Mouse (Mus musculus): Measurements from ENCODE around the gene Ino80b. TPM values are rescaled to one million over a fixed set of nuclear protein-coding genes. Genes with fewer than 3 reads are reported as not detected.
"Not testable (repeated sequence)": the region's sequence is repeated elsewhere in the genome, so short reads cannot be mapped to it uniquely, and the experiment has no call there.

The Ino80b gene
- polyA plus RNA-seq, 1 experiment = 35.0 TPM

- Histone ChIP-seq H3K4me3 (ENCODE audit: control insufficient read depth, low read depth, low read length) (peak overlapping the region; percentile 72), H3K4me1 (ENCODE audit: control insufficient read depth, insufficient read depth, low read length) (peaks cover 20% of the 10 kb centered on the region), H3K36me3 (ENCODE audit: control insufficient read depth, insufficient read depth, low read length) (no peaks in the 10 kb centered on the region; the same call in 1 of the 2 replicates), H3K27me3 (ENCODE audit: control insufficient read depth, insufficient read depth, low read length) (no peaks in the 10 kb centered on the region), H3K27ac (ENCODE audit: control insufficient read depth, insufficient read depth, low read depth, low read length) (no peak overlapping the region)
- no peak for TF ChIP-seq POLR2A (IDR thresholded peaks at IDR 0.05; ENCODE audit: control insufficient read depth, low read depth, low read length)
- peak; percentile 45; the same call in 1 of the 2 replicates for TF ChIP-seq CTCF (IDR thresholded peaks at IDR 0.05; ENCODE audit: control insufficient read depth, insufficient read depth, insufficient replicate concordance, low read depth, low read length)
These were observed 37.5 kb upstream of the Ino80b start for GRCm38 (mm10) chr6:83162701-83163100.

- Histone ChIP-seq H3K27me3 (ENCODE audit: control insufficient read depth, insufficient read depth, low read length) (no peaks in the 10 kb centered on the region), H3K27ac (ENCODE audit: control insufficient read depth, insufficient read depth, low read depth, low read length) (no peak overlapping the region), H3K4me3 (ENCODE audit: control insufficient read depth, low read depth, low read length) (peak overlapping the region; percentile 72), H3K4me1 (ENCODE audit: control insufficient read depth, insufficient read depth, low read length) (peaks cover 20% of the 10 kb centered on the region), H3K36me3 (ENCODE audit: control insufficient read depth, insufficient read depth, low read length) (no peaks in the 10 kb centered on the region; the same call in 1 of the 2 replicates)
- TF ChIP-seq CTCF (IDR thresholded peaks at IDR 0.05; ENCODE audit: control insufficient read depth, insufficient read depth, insufficient replicate concordance, low read depth, low read length) = no peak
- TF ChIP-seq POLR2A (IDR thresholded peaks at IDR 0.05; ENCODE audit: control insufficient read depth, low read depth, low read length) = no peak
These were observed 36.9 kb upstream of the Ino80b start for GRCm38 (mm10) chr6:83161921-83162641.

GRCm38 (mm10) chr6:83161442-83161841 lies 36.2 kb upstream of the Ino80b start:
- no peak overlapping the region for H3K27ac ChIP-seq (ENCODE audit: control insufficient read depth, insufficient read depth, low read depth, low read length)
- no peaks in the 10 kb centered on the region; the same call in 1 of the 2 replicates for H3K36me3 ChIP-seq (ENCODE audit: control insufficient read depth, insufficient read depth, low read length)
- TF ChIP-seq POLR2A (IDR thresholded peaks at IDR 0.05; ENCODE audit: control insufficient read depth, low read depth, low read length) (no peak), CTCF (IDR thresholded peaks at IDR 0.05; ENCODE audit: control insufficient read depth, insufficient read depth, insufficient replicate concordance, low read depth, low read length) (0 out of 2 replicates have a peak, but pooled peaks have one; percentile 4)
- H3K27me3 ChIP-seq (ENCODE audit: control insufficient read depth, insufficient read depth, low read length) = no peaks in the 10 kb centered on the region
- H3K4me1 ChIP-seq (ENCODE audit: control insufficient read depth, insufficient read depth, low read length) = peaks cover 20% of the 10 kb centered on the region
- H3K4me3 ChIP-seq (ENCODE audit: control insufficient read depth, low read depth, low read length) = peak overlapping the region; percentile 72

DNA sequence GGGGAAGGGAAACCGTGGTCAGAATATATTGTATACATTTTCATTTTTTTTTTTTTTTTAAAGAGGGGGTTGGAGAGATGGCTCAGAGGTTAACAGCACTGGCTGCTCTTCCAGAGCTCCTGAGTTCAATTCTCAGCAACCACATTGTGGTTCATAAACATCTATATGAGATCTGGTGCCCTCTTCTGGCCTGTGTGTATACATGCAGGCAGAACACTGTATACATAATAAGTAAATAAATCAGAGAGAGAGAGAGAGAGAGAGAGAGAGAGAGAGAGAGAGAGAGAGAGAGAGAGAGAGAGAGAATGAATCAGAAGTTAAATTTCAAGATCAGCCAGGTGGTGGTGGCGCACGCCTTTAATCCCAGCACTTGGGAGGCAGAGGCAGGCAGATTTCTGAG lies 34.2 kb upstream of the Ino80b start:
- not testable (repeated sequence) for H3K27me3 ChIP-seq (ENCODE audit: control insufficient read depth, insufficient read depth, low read length); H3K36me3 ChIP-seq (ENCODE audit: control insufficient read depth, insufficient read depth, low read length); H3K27ac ChIP-seq (ENCODE audit: control insufficient read depth, insufficient read depth, low read depth, low read length)
- Histone ChIP-seq H3K4me1 (ENCODE audit: control insufficient read depth, insufficient read depth, low read length) (peaks cover 23% of the 10 kb centered on the region), H3K4me3 (ENCODE audit: control insufficient read depth, low read depth, low read length) (peak overlapping the region; percentile 53; the same call in 1 of the 2 replicates)

DNA sequence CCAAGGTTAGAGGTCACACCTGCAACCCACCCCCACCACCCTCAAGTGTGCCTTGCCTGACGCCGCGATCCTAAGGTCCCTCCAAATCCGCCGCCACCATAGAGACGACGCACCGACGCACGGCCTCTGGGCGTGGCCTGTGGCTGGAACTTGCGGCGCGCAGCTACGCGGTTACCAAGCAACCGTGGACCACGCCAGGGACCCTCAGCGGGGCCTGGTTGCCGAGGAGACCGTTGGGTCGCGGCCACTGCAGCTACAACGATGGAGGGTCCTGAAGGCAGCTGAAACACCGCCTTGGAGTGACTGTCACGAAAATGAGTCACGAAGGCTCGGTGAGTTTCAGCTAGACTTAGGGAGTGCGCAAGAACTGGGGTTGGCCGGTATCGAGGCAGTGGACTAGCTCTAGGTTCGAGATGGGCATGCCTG lies 31.0 kb upstream of the Ino80b start, which contains the start of the genes Wdr54 and 1700003E16Rik:
Wdr54 (minus strand) TSS at position 139 of the 426 bp plus-strand sequence.
1700003E16Rik (plus strand) TSS at position 146 of the 426 bp plus-strand sequence.
- TF ChIP-seq CTCF (IDR thresholded peaks at IDR 0.05; ENCODE audit: control insufficient read depth, insufficient read depth, insufficient replicate concordance, low read depth, low read length) (no peak), POLR2A (IDR thresholded peaks at IDR 0.05; ENCODE audit: control insufficient read depth, low read depth, low read length) (peak; percentile 85)
- Histone ChIP-seq H3K27me3 (ENCODE audit: control insufficient read depth, insufficient read depth, low read length) (no peaks in the 10 kb centered on the region), H3K36me3 (ENCODE audit: control insufficient read depth, insufficient read depth, low read length) (no peaks in the 10 kb centered on the region), H3K27ac (ENCODE audit: control insufficient read depth, insufficient read depth, low read depth, low read length) (peak within 1 kb of the TSS; percentile 96), H3K4me3 (ENCODE audit: control insufficient read depth, low read depth, low read length) (peak within 1 kb of the TSS; percentile 98), H3K4me1 (ENCODE audit: control insufficient read depth, insufficient read depth, low read length) (peaks cover 8% of the 10 kb centered on the region; the same call in 1 of the 2 replicates)

DNA sequence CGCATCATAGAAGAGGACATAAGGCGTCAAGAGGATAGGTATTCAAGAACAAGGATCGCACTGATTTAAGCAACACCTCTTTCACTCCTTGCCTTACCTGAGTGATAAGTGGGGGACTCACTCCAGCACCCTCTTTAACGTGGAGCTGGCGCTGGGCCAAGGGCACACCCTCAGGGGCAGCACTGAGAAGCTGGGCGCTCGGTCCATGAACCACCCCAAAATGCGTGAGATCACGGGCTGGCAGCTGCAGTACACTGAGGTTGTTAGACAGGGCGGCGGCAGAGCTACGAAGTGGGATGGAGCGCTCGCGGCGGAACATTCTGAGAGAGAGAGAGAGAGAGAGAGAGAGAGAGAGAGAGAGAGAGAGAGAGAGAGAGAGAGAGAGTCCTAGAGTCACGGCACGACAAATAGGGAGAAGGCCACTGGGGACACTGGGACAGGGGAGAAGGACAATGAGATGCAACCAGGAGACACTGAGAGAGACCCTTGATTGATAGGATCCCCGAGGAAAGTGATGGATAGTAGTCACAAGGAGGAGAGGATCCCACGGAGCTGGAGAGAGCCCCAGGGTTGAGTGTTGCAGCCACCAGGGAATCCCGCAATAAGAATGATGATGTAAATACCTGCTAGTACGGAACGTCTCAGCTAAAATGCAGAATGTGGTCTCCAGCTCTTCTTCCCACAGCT lies 30.5 kb upstream of the Ino80b start:
- TF ChIP-seq POLR2A (IDR thresholded peaks at IDR 0.05; ENCODE audit: control insufficient read depth, low read depth, low read length) = no peak
- TF ChIP-seq CTCF (IDR thresholded peaks at IDR 0.05; ENCODE audit: control insufficient read depth, insufficient read depth, insufficient replicate concordance, low read depth, low read length) = no peak
- Histone ChIP-seq H3K4me1 (ENCODE audit: control insufficient read depth, insufficient read depth, low read length) (peaks cover 6% of the 10 kb centered on the region; the same call in 1 of the 2 replicates), H3K27me3 (ENCODE audit: control insufficient read depth, insufficient read depth, low read length) (no peaks in the 10 kb centered on the region), H3K27ac (ENCODE audit: control insufficient read depth, insufficient read depth, low read depth, low read length) (peak overlapping the region; percentile 50), H3K36me3 (ENCODE audit: control insufficient read depth, insufficient read depth, low read length) (no peaks in the 10 kb centered on the region), H3K4me3 (ENCODE audit: control insufficient read depth, low read depth, low read length) (peak overlapping the region; percentile 98)

GRCm38 (mm10) chr6:83153485-83153884 lies 28.3 kb upstream of the Ino80b start:
- H3K27me3 ChIP-seq (ENCODE audit: control insufficient read depth, insufficient read depth, low read length) = no peaks in the 10 kb centered on the region
- H3K36me3 ChIP-seq (ENCODE audit: control insufficient read depth, insufficient read depth, low read length) = no peaks in the 10 kb centered on the region
- H3K27ac ChIP-seq (ENCODE audit: control insufficient read depth, insufficient read depth, low read depth, low read length) = no peak overlapping the region
- TF ChIP-seq POLR2A (IDR thresholded peaks at IDR 0.05; ENCODE audit: control insufficient read depth, low read depth, low read length) = no peak
- no peak for TF ChIP-seq CTCF (IDR thresholded peaks at IDR 0.05; ENCODE audit: control insufficient read depth, insufficient read depth, insufficient replicate concordance, low read depth, low read length)
- H3K4me3 ChIP-seq (ENCODE audit: control insufficient read depth, low read depth, low read length) = no peak overlapping the region
- peaks cover 6% of the 10 kb centered on the region; the same call in 1 of the 2 replicates for H3K4me1 ChIP-seq (ENCODE audit: control insufficient read depth, insufficient read depth, low read length)

Data from testis, adult 2 months (tissue).